Mouse (Mus musculus): ENCODE measurements around the gene Klrb1b.

DNA sequence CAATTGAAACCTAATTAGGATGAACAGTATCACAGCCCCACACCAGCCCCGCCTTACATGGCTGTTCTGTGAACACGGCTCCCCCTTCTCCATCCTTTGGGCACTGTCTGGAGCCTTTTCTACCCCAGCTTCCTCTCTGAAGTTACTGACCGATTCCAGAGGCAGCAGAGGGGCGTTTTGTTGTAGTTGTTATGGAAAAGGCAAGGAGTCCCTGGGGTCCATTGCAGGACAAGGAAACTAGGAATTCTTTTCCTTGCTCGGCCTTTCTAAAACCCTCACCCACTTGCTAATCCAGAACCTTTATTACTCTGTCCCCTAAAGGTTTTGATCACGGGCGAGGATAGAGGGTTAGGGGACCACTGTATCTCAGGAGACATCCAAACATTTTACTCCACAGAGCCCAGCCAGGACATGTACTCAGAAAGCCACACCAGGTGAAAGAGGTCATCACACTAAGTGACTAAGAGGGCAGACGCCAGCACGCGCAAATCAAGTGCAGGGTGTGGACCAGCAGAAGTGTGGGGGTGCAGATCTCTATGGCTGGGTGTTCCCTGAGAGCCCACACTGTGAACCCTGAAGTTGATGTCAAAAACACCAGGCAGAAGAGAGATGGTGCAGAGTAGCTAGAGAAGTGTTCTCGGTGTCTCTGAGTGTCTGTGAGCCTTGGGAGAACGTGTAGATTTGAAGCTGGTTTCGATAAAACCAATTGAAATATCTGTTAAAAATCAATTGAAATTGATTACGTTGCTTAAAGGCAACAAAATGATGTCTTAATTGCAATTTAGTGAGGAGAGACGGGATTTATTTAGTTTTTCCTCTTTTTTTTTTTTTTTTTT, 28.0 kb downstream of the Klrb1b start:
- TF ChIP-seq CTCF (IDR thresholded peaks at IDR 0.05; ENCODE audit: insufficient read depth, low read depth, low read length) (no peak), POLR2A (IDR thresholded peaks at IDR 0.05; ENCODE audit: insufficient read depth, low read depth, low read length) (no peak)

Data from olfactory bulb, adult 2 months (tissue).